Mouse (Mus musculus): ENCODE results near the gene Arhgap28. TPM values are rescaled to one million over a fixed set of nuclear protein-coding genes. Genes with fewer than 3 reads are reported as not detected.

Arhgap28 gene
- polyA plus RNA-seq, 2 experiments: 0.57 to 0.91 TPM

DNA sequence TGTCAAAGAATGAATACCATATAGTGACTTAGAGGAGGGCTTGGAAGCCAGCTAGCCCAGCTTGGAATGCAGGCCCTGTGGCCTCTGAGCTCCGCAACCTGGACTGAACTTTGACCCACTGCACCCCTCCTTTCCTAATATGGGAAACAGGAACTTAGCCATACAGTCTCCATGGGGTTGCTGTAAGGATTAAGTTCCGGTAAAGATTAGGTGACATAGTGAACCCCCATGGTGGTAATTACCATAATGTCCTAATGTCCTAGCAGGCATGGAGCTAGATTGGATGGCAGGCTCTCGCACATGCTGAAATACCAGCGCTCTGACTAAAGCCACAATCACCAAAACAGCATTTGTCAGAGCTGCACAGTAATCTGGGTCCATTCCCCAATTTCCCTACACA, 95.8 kb downstream of the Arhgap28 start:
- TF ChIP-seq EP300 (IDR thresholded peaks at IDR 0.05; ENCODE audit: low read depth) (no peak), CTCF (IDR thresholded peaks at IDR 0.05; ENCODE audit: low read depth) (no peak)
- Histone ChIP-seq H3K4me1 (replicated peaks; ENCODE audit: control insufficient read depth in 2 of 2, insufficient read depth in 2 of 2, low read length in 1 of 2) (no peaks in the 10 kb centered on the region), H3K36me3 (replicated peaks; ENCODE audit: control insufficient read depth, insufficient read depth, low read depth) (no peaks in the 10 kb centered on the region), H3K27ac (no peak overlapping the region), H3K9me3 (ENCODE audit: control insufficient read depth, low read length) (no peaks in the 10 kb centered on the region), H3K4me2 (ENCODE audit: low read depth) (no peak overlapping the region), H3K27me3 (ENCODE audit: control insufficient read depth, insufficient read depth, low read length) (no peaks in the 10 kb centered on the region), H3K4me3 (ENCODE audit: insufficient read depth in 1 of 2, low read depth in 2 of 2, low read length in 2 of 2) (no peak overlapping the region), H3K9ac (replicated peaks) (no peak overlapping the region)
- no peak for DNase-seq (ENCODE audit: low read depth in 3 of 3, low spot score in 3 of 3)
- ATAC-seq (ENCODE audit: insufficient read depth): no peak
- 73% methylated on average over 4 of the region's 4 CpGs for WGBS (ENCODE audit: insufficient replicate concordance)

DNA sequence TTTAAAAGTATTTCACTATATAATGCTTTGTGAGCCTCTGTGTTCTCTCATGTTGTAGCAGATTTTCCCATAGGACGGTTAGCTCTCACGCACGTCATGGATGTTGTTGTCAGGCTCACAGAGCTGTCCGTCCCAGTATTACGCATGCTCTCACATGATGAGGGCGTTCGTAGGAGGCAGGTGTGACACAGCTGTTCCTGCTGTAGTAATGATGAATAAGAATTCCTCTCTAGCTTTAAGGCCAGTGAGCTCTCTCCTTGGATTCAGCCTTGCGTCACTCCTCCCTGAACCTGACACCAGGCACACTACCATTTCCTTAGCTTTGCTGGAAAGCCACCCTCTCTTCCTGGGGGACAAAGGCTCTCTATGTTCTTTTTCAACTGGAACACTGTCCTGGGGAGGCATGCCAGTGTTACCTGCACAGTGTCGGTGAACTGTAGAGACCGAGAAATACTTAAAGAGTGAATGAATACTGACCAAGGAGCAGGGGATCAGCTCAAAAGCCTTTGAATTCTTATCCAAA, 96.3 kb downstream of the Arhgap28 start:
- ATAC-seq (ENCODE audit: insufficient read depth): no peak
- no peak overlapping the region for H3K27ac ChIP-seq
- no peak overlapping the region for H3K4me2 ChIP-seq (ENCODE audit: low read depth)
- H3K36me3 ChIP-seq (replicated peaks; ENCODE audit: control insufficient read depth, insufficient read depth, low read depth): no peaks in the 10 kb centered on the region
- no peaks in the 10 kb centered on the region for H3K9me3 ChIP-seq (ENCODE audit: control insufficient read depth, low read length)
- TF ChIP-seq CTCF (IDR thresholded peaks at IDR 0.05; ENCODE audit: low read depth): no peak
- TF ChIP-seq EP300 (IDR thresholded peaks at IDR 0.05; ENCODE audit: low read depth): no peak
- no peak for DNase-seq (ENCODE audit: low read depth in 3 of 3, low spot score in 3 of 3)
- no peak overlapping the region for H3K4me3 ChIP-seq (ENCODE audit: insufficient read depth in 1 of 2, low read depth in 2 of 2, low read length in 2 of 2)
- no peak overlapping the region for H3K9ac ChIP-seq (replicated peaks)
- WGBS (ENCODE audit: insufficient replicate concordance): 77% methylated on average over 10 of the region's 10 CpGs
- H3K27me3 ChIP-seq (ENCODE audit: control insufficient read depth, insufficient read depth, low read length): no peaks in the 10 kb centered on the region
- no peaks in the 10 kb centered on the region for H3K4me1 ChIP-seq (replicated peaks; ENCODE audit: control insufficient read depth in 2 of 2, insufficient read depth in 2 of 2, low read length in 1 of 2)

DNA sequence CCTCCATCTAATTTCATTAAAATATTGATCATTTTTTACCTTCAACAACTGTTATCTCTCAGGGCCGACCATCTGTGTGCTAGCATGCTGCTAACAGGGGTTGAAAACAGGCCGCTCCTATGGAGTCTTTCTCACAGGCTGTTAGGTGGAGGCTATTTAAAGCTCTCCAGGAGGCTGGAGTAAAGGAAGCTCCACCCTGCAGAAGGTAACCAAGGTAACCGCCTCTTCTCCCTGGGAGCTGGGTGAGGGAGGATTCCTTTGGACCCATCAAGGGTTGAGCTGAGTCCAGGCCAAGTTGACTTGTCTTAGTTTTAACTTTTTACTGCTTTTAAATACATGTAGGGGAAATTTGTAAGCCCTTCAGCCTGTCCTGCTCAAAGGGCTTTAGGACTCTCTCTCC, 97.7 kb downstream of the Arhgap28 start:
- no peaks in the 10 kb centered on the region for H3K9me3 ChIP-seq (ENCODE audit: control insufficient read depth, low read length)
- no peaks in the 10 kb centered on the region for H3K36me3 ChIP-seq (replicated peaks; ENCODE audit: control insufficient read depth, insufficient read depth, low read depth)
- no peak overlapping the region for H3K4me3 ChIP-seq (ENCODE audit: insufficient read depth in 1 of 2, low read depth in 2 of 2, low read length in 2 of 2)
- H3K4me2 ChIP-seq (ENCODE audit: low read depth): no peak overlapping the region
- no peaks in the 10 kb centered on the region for H3K4me1 ChIP-seq (replicated peaks; ENCODE audit: control insufficient read depth in 2 of 2, insufficient read depth in 2 of 2, low read length in 1 of 2)
- no peak for DNase-seq (ENCODE audit: low read depth in 3 of 3, low spot score in 3 of 3)
- no peak overlapping the region for H3K9ac ChIP-seq (replicated peaks)
- TF ChIP-seq EP300 (IDR thresholded peaks at IDR 0.05; ENCODE audit: low read depth) (no peak), CTCF (IDR thresholded peaks at IDR 0.05; ENCODE audit: low read depth) (no peak)
- H3K27me3 ChIP-seq (ENCODE audit: control insufficient read depth, insufficient read depth, low read length): no peaks in the 10 kb centered on the region
- 58% methylated on average over 3 of the region's 3 CpGs for WGBS (ENCODE audit: insufficient replicate concordance)
- no peak overlapping the region for H3K27ac ChIP-seq
- no peak for ATAC-seq (ENCODE audit: insufficient read depth)

DNA sequence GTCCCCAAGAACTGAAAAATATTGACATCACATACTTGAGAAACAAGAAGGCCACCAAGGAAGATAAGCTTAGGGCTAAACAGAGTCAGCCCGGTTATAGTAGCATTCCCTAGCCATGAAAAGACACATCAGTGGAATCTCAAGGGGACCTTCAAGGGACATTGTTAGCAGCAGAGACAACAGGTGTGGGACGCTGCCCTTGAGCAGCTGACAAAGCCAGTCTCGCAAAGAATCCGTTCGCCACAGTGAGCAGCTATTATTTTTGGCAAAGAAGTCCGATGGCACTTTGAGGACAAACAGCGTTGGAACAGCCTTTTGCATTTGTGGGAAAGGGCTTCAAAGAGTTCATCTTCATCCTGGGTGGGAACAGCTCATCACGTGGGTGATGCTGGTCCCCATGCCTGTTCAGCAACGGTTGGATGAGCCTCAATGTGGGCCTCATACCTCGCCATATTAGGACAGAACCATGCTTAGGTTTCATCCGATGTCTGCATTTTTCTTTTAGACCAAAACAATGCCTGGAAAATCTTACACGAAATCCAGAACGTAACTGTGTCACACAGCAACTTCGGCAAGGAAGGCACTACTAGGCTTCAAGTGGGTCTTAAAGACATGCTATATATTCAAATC, 99.5 kb downstream of the Arhgap28 start:
- Histone ChIP-seq H3K4me1 (replicated peaks; ENCODE audit: control insufficient read depth in 2 of 2, insufficient read depth in 2 of 2, low read length in 1 of 2) (no peaks in the 10 kb centered on the region), H3K36me3 (replicated peaks; ENCODE audit: control insufficient read depth, insufficient read depth, low read depth) (no peaks in the 10 kb centered on the region), H3K9me3 (ENCODE audit: control insufficient read depth, low read length) (no peaks in the 10 kb centered on the region), H3K4me2 (ENCODE audit: low read depth) (no peak overlapping the region), H3K27me3 (ENCODE audit: control insufficient read depth, insufficient read depth, low read length) (no peaks in the 10 kb centered on the region), H3K27ac (no peak overlapping the region), H3K4me3 (ENCODE audit: insufficient read depth in 1 of 2, low read depth in 2 of 2, low read length in 2 of 2) (no peak overlapping the region), H3K9ac (replicated peaks) (no peak overlapping the region)
- 65% methylated on average over 14 of the region's 14 CpGs for WGBS (ENCODE audit: insufficient replicate concordance)
- DNase-seq (ENCODE audit: low read depth in 3 of 3, low spot score in 3 of 3) (no peak), ATAC-seq (ENCODE audit: insufficient read depth) (no peak)
- TF ChIP-seq EP300 (IDR thresholded peaks at IDR 0.05; ENCODE audit: low read depth) (no peak), CTCF (IDR thresholded peaks at IDR 0.05; ENCODE audit: low read depth) (no peak)

DNA sequence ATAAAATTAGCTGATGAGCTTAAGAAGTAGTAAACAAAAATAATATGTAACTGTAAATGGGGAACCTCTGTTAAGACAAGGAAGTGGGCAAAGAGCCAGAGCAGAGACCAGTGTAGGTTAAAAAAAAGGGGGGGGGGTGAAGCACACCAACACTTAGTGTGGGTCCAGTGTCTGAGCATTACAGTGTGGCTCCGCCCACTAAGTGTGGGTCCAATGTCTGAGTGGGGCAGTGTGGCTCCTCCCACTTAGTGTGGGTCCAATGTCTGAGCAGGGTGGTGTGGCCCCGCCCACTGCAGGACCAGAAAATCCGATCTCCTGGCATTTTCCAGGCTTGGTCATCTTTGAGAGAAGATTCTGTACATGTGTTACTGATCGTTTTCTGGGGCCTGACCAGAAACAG, 101.1 kb downstream of the Arhgap28 start:
- DNase-seq (ENCODE audit: low read depth in 3 of 3, low spot score in 3 of 3): no peak
- Histone ChIP-seq H3K4me3 (ENCODE audit: insufficient read depth in 1 of 2, low read depth in 2 of 2, low read length in 2 of 2) (no peak overlapping the region), H3K9me3 (ENCODE audit: control insufficient read depth, low read length) (no peaks in the 10 kb centered on the region), H3K36me3 (replicated peaks; ENCODE audit: control insufficient read depth, insufficient read depth, low read depth) (no peaks in the 10 kb centered on the region), H3K4me1 (replicated peaks; ENCODE audit: control insufficient read depth in 2 of 2, insufficient read depth in 2 of 2, low read length in 1 of 2) (no peaks in the 10 kb centered on the region), H3K4me2 (ENCODE audit: low read depth) (no peak overlapping the region), H3K27ac (no peak overlapping the region), H3K9ac (replicated peaks) (no peak overlapping the region), H3K27me3 (ENCODE audit: control insufficient read depth, insufficient read depth, low read length) (no peaks in the 10 kb centered on the region)
- 50% methylated on average over 4 of the region's 4 CpGs for WGBS (ENCODE audit: insufficient replicate concordance)
- no peak for ATAC-seq (ENCODE audit: insufficient read depth)
- TF ChIP-seq CTCF (IDR thresholded peaks at IDR 0.05; ENCODE audit: low read depth) (no peak), EP300 (IDR thresholded peaks at IDR 0.05; ENCODE audit: low read depth) (no peak)
